Mouse (Mus musculus) urinary bladder, adult 2 months (tissue): ENCODE results near the gene Itpa. TPM values are rescaled to one million over a fixed set of nuclear protein-coding genes. Genes with fewer than 3 reads are reported as not detected.

ENCODE experiments used
- DNase-seq: peaks from one replicate; pipeline ENCODE4 v3.0.0; 2022; ENCODE audit warnings: low spot score
- polyA plus RNA-seq: library from polyadenylated mRNA; depleted of rRNA; stranded (reverse); fragments of >200 nt; gene quantifications from 2 replicates; pipeline ENCODE4 v1.2.3, GENCODE M21; 2012; rRNA removed

The Itpa gene
- polyA plus RNA-seq, 1 experiment: 46.0 TPM

GRCm38 (mm10) chr2:130727752-130728151 lies 60.3 kb downstream of the Itpa start:
- no peak for DNase-seq

- DNase-seq: no peak
Measured at GRCm38 (mm10) chr2:130728906-130729585, 61.6 kb downstream of the Itpa start.

- no peak for DNase-seq
Measured at GRCm38 (mm10) chr2:130730746-130731145, 63.3 kb downstream of the Itpa start.

Other genes starting within 250 kb of the Itpa start
- gene Vps16, start 243.3 kb upstream of the Itpa start, polyA plus RNA-seq: 77.3 and 89.2 TPM in 2 replicates
- 20.6 and 24.2 TPM in 2 replicates for gene Pced1a, start 242.9 kb upstream of the Itpa start, polyA plus RNA-seq
- 88.9 and 90.1 TPM in 2 replicates for gene Ptpra, start 217.3 kb upstream of the Itpa start, polyA plus RNA-seq
- 49.7 and 56.9 TPM in 2 replicates for gene Mrps26, start 103.9 kb upstream of the Itpa start, polyA plus RNA-seq
- gene Oxt, start 91.4 kb upstream of the Itpa start, polyA plus RNA-seq: not detected in 2 replicates
- gene Avp, start 85.1 kb upstream of the Itpa start, polyA plus RNA-seq: not detected in 2 replicates
- gene Fastkd5, start 37.6 kb upstream of the Itpa start, polyA plus RNA-seq: 4.4 and 4.9 TPM in 2 replicates
- gene Ubox5, start 37.6 kb upstream of the Itpa start, polyA plus RNA-seq: 5.8 and 6.9 TPM in 2 replicates
- 5.9 and 6.2 TPM in 2 replicates for gene Lzts3, start 24.8 kb upstream of the Itpa start, polyA plus RNA-seq
- 115 and 119 TPM in 2 replicates for gene Ddrgk1, start 3.0 kb upstream of the Itpa start, polyA plus RNA-seq
- gene Slc4a11, start 29.9 kb downstream of the Itpa start, polyA plus RNA-seq: 0.77 and 0.84 TPM in 2 replicates
- gene 4930402H24Rik, start 238.8 kb downstream of the Itpa start, polyA plus RNA-seq: 46.6 and 46.9 TPM in 2 replicates
- 94.2 and 104 TPM in 2 replicates for gene Atrn, start 238.9 kb downstream of the Itpa start, polyA plus RNA-seq